Mouse (Mus musculus) kidney, postnatal 10 days (tissue): ENCODE data around the gene Lipc.

Source experiments
- DNase-seq: peaks from one replicate; pipeline ENCODE4 v3.0.0; 2021; ENCODE audit warnings: mixed read lengths

Gene Lipc

DNA sequence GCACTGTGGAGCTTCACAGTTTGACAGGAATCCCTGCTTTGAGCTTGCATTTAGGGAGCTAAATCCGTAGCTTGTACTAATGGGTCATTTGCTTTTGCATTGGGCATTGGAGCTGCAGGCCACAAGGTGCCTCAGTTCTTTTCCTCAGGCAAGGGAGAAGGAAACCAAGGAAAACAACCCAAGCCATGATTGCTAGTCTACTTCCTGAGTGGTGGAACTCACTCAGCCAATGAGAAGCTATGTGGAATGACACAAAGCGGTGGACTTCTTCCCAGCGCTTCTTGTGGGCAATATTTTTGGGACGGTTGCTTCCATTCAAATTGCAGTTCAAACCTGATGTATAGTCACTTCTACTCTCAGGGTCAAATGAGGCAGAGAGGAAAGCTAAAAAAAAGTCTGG lies at the start of gene Lipc:
Gene Lipc (minus strand): TSS at position 101 of the 400 bp plus-strand sequence.
- DNase-seq: no peak

GRCm38 (mm10) chr9:70999161-70999560 lies 47.1 kb upstream of the Lipc start:
- no peak for DNase-seq

- no peak for DNase-seq
Observed at GRCm38 (mm10) chr9:70998719-70999118, 46.7 kb upstream of the Lipc start.

DNA sequence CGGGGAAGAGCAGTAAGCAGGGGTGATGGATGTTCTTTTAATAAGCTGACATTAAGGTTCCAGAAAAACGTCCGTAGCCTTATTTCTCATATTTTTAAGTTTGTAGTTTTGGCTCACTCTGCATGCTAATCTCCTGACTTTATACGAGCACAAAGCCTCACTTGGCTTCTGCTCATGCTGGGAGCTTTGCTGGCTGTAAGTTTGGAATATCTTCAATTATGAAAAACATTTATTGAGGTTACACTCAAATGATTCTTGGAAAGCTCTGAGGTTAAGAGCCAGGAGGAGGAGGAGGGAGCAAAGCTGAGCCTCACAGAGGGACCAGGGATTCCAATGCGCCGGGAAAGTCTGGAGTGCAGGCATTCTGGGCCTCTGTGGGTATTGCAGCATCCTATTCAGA lies 41.3 kb upstream of the Lipc start:
- peak; percentile 42 for DNase-seq

GRCm38 (mm10) chr9:70991401-70991800 lies 39.4 kb upstream of the Lipc start:
- DNase-seq: no peak

DNA sequence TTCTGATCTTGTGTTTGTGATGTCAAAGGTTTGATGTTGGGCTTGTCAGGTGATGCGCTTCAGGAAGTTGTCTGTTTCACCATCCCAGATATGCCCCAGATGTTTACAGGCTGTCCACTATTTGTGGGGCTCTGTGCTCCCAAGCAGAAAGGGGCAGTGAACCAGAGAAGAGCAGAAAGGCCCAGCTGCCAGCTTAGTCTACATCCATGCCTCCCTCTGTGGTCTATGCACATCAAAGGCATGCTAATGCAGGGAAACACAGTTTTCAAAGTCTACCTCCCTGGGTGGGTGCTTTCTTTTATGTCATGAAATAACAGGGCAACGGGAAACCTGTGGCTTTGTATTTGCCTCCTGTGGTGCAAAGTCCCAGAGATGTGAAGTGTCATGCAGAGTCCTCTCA lies 35.2 kb upstream of the Lipc start:
- no peak for DNase-seq

GRCm38 (mm10) chr9:70982991-70983480 lies 31.0 kb upstream of the Lipc start:
- DNase-seq: no peak

GRCm38 (mm10) chr9:70981721-70982120 lies 29.7 kb upstream of the Lipc start:
- DNase-seq: no peak

DNA sequence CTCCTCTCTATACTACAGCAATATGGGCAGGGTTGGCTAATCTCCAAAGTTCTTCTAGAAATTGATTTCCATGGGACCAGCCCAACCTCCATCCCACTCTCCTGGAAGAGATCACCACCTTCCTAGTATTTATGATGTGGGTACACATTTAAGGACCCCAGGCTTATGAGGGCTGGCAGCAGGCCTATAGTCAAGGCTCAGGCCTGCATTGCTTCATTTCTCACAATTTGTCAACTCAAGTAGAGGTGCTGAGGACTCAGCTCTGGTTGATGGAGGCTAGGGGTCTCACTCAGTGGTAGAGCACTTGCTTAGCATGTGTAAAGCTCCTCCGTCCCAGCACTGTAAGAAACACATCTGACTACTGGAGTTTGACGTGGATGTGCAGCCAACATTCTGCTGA lies 27.6 kb upstream of the Lipc start:
- DNase-seq: no peak

DNA sequence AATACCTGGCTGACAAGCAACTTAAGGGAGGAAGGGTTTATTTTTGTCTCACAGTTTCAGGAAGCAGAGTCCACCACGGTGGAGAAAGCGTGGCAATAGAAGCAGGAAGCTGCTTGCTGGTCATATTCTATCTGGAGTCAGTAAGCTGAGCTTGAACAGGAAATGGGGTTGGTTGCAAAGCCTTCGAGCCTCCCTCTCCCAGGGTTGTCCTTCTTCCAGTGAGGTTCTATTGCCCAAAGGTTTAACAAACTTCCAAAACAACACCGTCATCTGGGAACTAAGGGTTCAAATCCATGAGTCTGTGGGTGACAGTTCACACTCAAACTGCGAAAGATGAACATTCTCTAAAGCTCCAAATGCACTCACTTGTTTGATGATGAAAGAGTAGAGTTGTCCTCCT lies 27.1 kb upstream of the Lipc start:
- DNase-seq: no peak

DNA sequence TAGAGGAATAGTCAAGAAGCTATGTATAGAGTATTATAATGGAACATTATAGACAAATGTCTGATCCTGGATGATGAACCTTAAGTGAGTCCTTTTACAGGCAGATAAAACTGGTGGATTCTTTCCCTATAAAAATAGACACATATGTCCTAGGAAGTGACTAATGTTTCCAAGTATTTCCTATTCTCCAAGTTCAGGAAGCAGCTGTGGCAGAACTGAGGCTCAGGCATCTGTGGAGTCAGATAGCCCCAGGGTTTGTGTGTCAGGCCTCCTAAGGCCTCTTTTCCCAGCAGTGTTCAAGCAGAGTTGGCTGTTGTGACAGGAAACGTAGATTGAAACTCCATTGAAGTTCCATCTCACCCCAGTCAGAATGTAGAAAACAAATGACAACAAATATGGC lies 25.4 kb upstream of the Lipc start:
- peak; percentile 48 for DNase-seq

GRCm38 (mm10) chr9:70975921-70976320 lies 23.9 kb upstream of the Lipc start:
- DNase-seq: no peak

GRCm38 (mm10) chr9:70973286-70973685 lies 21.3 kb upstream of the Lipc start:
- no peak for DNase-seq

DNA sequence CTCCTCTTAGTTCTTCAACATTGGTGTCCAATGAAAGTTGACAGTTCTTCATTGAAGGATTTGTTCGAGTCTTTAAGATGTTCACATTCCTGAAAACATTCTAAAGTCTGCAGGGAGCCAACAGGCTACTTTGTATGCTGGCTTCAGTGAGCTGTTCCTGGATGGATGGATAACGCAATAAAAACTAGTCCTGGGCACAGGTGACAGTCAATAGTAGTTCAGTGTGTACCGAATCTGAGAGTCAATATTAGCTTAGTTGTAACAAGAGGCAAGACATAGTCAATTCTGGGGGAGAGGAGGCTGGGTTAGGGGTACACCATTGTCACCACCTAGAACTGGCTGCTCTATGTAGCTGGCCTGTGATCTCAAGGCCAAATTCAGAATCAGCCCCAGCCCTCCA lies 17.2 kb upstream of the Lipc start:
- no peak for DNase-seq

DNA sequence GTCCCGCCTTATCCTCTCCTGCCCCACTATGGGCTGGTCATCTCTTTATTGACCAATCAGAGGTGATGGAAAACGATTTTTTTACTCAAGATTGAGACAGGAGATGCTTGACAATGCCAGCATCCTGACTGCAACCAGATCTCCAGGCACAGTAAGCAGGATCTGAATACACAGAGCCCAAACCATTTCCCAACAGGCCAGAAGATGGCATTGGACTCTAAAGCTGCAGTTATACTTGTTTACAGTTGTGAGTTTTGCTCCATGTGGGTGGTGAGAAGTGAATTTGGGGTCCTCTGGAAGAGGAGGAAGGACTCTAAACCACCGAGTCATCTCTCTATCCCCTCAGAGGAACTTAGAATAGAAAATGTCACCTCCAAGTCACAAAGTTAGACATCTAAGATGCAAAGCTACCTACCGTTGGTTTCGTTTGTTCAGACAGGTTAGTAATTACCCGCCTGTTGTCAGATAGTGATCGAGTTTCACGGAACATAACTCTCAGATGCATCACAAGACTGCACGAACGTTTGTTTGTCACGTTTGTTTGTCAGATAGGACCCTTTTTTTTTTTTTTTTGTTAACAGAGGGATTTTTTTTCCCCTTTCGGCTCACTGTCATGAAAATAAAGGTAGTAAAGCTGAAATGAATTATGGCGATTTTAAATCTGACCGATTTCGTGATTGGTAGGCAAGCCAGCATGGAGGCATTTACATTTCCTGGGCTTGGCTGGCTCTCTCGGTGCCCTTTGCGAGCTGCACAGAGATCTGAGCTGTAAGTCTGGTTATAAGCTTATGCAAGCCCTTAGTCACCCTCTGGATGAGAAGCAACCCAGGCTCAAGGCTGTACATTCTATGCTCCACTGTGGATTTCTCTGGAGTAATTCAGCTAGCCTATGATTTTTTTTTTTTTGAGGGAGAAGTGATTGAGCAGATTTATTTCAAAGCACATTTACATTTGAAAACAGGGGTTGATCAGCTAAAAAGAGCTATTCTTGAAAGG lies 14.3 kb upstream of the Lipc start:
- DNase-seq: no peak

- no peak for DNase-seq
Observed at GRCm38 (mm10) chr9:70965422-70965821, 13.4 kb upstream of the Lipc start.

DNA sequence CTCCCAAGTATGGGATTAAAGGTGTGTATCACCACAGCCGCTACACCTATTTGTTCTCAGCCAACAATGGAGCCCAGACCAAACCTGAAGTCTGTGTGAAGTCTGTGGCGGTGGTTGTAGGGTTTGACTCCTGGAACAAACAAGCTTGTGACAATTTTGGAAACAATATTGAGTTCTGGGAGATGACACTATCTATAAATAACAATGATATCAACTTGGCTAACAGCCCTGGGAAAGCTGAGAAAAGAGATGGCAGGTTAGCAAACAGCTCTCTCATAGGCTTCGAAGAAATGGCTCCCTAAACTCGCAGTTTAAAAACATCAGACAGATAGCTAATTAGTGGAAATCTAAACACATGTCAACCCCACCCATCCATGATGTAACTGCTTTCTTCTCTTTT lies 13.0 kb upstream of the Lipc start:
- no peak for DNase-seq

DNA sequence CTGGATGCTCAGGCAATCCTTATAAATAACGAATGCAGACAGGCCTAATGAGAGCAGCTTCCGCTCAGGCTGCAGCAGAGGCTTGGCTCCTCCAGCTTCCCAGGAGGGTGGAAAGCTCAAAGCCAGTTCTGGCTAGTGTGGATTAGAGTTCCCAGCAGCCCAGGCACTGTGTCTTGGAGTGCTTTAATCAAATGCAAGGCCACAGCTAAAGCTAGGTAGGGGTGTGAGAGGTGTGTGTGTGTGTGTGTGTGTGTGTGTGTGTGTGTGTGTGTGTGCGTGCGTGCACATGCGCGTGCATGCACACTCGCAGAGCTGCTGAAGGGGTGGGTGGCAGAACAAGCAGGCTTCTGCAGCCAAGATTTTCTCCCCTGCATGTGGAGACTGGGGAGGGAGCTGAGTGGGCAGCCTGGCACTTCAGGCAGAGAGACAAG lies 11.4 kb upstream of the Lipc start:
- DNase-seq: peak; percentile 18

DNA sequence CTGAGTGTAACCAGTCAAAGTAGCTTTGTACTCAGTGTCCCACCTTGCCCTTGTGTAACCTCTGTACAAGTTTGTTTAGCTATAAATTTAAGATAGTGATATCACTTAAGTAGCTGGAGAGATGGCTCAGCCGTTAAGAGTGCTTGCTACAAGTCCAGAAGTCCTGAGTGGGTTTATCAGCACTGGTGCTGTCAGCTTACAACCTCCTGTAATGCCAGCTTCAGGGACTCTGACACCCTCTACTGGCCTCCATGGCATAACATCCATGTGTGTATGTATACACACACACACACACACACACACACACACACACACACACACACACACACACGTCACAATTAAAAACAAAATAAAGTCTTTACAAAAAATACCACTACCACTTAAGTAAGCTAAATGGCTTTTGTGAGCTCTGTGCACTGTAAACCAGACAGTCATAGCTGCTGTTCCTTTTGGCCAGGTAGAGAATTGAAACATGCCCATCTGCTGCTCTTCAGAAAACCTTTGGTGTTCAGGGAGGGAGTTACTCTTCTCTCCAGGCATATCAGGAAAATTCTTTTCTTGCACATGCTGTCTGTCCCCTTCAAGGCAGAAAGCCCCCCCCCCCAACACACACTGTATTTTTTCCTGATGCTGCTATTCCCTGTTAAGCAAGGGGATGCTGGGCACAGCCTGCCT lies 10.9 kb upstream of the Lipc start:
- DNase-seq: no peak

GRCm38 (mm10) chr9:70960301-70960700 lies 8.3 kb upstream of the Lipc start:
- no peak for DNase-seq

DNA sequence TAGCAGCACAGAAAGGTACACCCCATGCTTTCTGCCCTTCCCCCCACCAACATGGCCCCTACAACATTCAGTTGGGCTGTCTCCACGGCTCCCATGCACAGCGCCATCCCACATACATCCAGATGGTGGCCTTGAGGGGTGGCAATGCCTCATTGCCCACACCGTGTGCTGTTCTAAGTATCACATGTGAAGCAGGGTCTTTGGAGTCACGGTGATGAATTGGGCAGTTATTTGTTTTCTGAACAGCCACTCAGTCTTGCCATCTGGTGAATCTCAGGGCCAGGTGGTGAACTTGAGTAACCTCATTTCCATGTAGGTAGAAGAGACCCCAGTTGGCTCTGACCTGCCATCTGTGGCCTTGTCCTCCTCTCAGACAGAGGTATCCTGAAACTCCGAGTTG lies 7.8 kb upstream of the Lipc start:
- no peak for DNase-seq

DNA sequence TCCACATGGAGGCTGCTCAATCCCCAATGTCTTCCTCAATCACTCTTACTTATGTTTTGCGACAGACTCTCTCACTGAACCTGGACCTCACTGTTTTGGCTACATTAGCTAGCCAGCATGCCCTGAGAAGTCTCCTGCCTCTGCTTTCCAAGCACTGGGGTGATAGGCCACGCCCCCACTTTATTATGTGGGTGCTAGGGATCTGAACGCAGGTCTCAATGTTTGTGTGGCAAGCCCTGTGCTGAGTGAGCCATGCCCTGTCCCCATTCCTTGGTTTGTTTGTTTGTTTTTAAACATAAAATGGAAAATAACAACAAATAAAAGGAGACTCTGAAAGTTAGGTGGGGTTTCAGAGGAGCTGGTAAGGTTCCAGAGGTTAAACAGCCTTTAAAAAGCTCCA lies 7.4 kb upstream of the Lipc start:
- no peak for DNase-seq

- DNase-seq: no peak
Observed at GRCm38 (mm10) chr9:70958381-70958780, 6.4 kb upstream of the Lipc start.

GRCm38 (mm10) chr9:70957717-70958116 lies 5.7 kb upstream of the Lipc start:
- DNase-seq: no peak
